Mouse (Mus musculus) left cerebral cortex, adult 2 months (tissue): ENCODE data around the gene Gipc1. TPM values are rescaled to one million over a fixed set of nuclear protein-coding genes. Genes with fewer than 3 reads are reported as not detected.
A peak's percentile ranks its signal among the peaks of the same experiment; 100 is the strongest.

Experiments
- DNase-seq, 2 experiments: peaks; one replicate each; pipeline ENCODE4 v3.0.0; 2021 to 2022; ENCODE audit warnings: low spot score in 2 of 2, mixed read lengths in 1 of 2; ENCODE audit errors: extremely low spot score in 1 of 2
- H3K27ac ChIP-seq: fragments of 200-600 bp; 2 replicates; pipeline ENCODE4 v1.8.1; 2022
- H3K4me3 ChIP-seq: fragments of 200-600 bp; 2 replicates; pipeline ENCODE4 v1.8.1; 2022
- CTCF ChIP-seq: fragments of 200-600 bp; IDR thresholded peaks from 2 replicates; pipeline ENCODE4 v1.8.1; 2022; ENCODE audit warnings: antibody characterized with exemption, mild to moderate bottlenecking, moderate library complexity
- intact Hi-C: fragments of 180-260 bp; cut with DNase I; formaldehyde crosslinking; loops from one replicate; pipeline ENCODE4 v1.15.1; 2025
- total RNA-seq, 2 experiments: library from RNA; stranded (reverse); gene quantifications; 2 replicates each; pipeline ENCODE4 v1.2.3; 2021

Gene Gipc1
- total RNA-seq, 2 experiments from 2014 or later: 84.6 to 88.2 TPM

DNA sequence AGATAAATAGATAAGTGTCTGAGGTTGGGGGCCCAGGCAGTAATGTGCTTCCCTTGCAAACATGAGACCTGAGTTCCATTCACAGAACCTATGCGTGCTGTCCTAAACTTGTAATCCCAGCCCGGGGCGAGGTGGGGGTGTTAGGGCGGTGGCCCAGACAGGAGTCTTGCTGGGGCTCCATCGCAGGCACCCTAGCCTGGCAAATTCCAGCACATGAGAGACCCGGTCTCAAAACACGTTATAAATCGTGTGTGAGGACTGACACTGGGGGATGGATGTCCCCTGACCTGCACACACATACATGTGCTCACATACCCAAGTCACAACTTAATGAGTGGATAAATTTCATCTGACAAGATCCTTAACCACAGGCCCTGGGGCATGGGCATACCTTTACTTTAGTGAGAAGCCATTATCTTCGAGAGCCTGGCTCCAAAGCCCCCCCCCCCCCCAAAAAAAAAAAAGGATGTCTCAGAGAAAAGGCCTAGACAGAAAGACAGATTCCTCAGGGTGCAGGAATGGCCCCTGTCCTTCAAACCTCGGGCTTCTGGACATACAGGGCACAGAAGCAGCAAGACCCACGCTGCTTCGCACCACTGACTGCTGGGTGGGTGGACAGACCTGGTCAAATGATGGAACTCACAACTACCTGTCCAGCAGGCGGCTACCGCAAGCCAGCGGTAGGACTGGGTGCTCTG, 30.6 kb upstream of the Gipc1 start:
- no peak for DNase-seq
- Histone ChIP-seq H3K27ac (peak overlapping the region; percentile 94), H3K4me3 (peak overlapping the region; percentile 53)
- no peak for TF ChIP-seq CTCF
- intact Hi-C loops: loop anchor here (5.0 kb wide), 1 partner anchor 55 kb away; the partner anchor contains the start of gene Ndufb7

DNA sequence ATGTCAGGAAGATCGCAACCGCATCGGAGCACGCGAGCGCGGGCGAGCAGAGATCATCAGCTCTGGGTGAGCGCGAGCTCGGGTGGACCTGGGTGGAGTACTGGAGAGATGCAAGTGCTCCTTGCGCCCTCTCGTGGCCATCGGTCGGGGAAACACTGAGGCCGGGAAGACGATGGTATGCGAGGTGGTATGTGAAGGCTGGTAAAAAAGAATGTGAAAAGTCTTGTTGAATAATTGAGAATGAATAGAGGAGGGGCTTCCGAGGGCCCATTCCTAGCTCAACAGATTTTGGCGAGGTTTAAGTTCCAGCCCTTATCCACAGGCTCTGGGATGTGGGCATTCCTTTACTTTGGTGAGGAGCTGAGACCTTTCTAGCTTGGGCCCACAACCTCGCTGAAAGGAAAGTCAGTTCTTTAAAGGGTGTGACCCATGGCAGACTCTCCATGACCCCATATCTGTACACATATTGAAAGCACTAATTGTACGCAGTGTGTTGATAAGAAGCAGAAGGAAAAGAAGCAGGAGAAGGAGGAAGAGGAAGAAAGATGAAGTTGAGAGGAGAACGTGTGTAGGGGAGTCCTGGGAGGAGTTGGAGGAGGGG, 30.0 kb upstream of the Gipc1 start:
- Histone ChIP-seq H3K4me3 (peak overlapping the region; percentile 53), H3K27ac (peak overlapping the region; percentile 94)
- peak; percentile 90 to 92 for DNase-seq
- TF ChIP-seq CTCF: peak; percentile 91
- intact Hi-C loops: loop anchor here (5.0 kb wide), 1 partner anchor 55 kb away; the partner anchor contains the start of gene Ndufb7

DNA sequence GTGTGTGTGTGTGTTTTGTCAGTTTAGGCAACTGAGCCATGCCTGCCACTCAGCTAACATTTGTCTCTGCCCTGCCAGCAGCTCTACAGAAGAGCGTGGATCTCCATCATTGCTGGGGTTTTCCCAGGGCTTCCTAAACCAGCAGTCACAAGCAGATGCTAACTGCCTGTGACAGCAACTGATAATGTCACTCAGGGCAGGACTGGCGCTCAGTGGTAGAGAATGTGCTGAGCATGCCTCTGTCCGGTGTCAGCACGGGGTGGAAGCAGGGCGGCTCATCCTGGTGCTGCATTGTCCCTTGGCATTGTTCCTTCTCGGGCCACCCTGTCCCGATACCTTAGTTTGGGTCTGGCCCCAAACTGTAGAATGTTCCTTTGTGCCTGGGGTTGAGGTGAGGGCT, 28.9 kb upstream of the Gipc1 start:
- no peak for DNase-seq
- TF ChIP-seq CTCF: no peak
- Histone ChIP-seq H3K27ac (no peak overlapping the region), H3K4me3 (no peak overlapping the region)
- intact Hi-C loops: loop anchor here (5.0 kb wide), 1 partner anchor 56 kb away; the partner anchor contains the start of gene Ndufb7

DNA sequence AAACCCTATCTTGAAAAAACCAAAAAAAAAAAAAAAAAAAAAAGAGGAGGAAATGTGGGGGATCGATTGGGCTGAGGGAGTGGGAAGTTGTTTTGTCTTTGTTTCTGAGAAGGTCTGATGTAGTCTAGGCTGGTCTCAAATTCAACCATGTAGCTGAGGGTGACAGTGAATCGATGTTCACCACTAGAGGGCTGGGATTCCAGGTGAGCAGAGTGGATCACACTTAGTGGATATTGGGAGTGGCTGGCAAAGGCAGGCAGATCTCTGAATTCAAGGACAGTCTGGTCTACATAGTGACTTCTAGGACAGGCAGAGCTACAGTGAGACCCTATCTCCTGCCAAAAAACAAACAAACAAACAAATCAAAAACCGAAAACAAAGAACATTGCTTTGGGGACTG, 27.7 kb upstream of the Gipc1 start:
- Histone ChIP-seq H3K27ac (no peak overlapping the region), H3K4me3 (no peak overlapping the region)
- intact Hi-C loops: loop anchor here (5.0 kb wide), 1 partner anchor 57 kb away; the partner anchor contains the start of gene Ndufb7
- no peak for DNase-seq
- peak; percentile 64 for TF ChIP-seq CTCF

GRCm38 (mm10) chr8:83625676-83626299, 26.7 kb upstream of the Gipc1 start:
- intact Hi-C loops: no loop called here
- TF ChIP-seq CTCF: no peak
- no peak for DNase-seq
- Histone ChIP-seq H3K4me3 (no peak overlapping the region), H3K27ac (no peak overlapping the region)

GRCm38 (mm10) chr8:83632083-83632707, 20.3 kb upstream of the Gipc1 start:
- DNase-seq: no peak
- TF ChIP-seq CTCF: no peak
- Histone ChIP-seq H3K27ac (no peak overlapping the region), H3K4me3 (no peak overlapping the region)
- intact Hi-C loops: no loop called here

GRCm38 (mm10) chr8:83638856-83639255, 13.6 kb upstream of the Gipc1 start:
- Histone ChIP-seq H3K27ac (no peak overlapping the region), H3K4me3 (no peak overlapping the region)
- DNase-seq: no peak
- intact Hi-C loops: no loop called here
- TF ChIP-seq CTCF: no peak

DNA sequence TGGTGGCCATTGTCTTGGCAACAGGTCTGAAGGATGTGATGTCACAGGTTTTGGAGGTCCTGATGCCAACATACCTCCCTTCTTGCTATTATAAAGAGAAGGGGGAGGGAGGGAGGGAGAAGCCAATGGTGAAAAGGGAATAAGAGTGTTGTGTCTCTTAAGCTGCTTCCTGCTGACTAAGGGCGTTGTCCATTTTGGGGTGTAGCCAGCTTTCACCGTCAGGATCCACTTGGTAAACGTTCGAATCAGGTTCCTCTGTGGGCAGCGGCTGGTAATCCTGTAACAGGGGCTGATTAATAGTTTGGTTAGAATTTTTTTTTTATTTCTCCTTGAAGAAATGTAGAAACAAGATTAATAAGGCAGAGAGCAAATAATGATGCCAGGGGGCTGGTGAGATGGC, 12.8 kb upstream of the Gipc1 start:
- DNase-seq: no peak
- intact Hi-C loops: no loop called here
- TF ChIP-seq CTCF: no peak
- no peak overlapping the region for H3K27ac ChIP-seq
- H3K4me3 ChIP-seq: no peak overlapping the region

GRCm38 (mm10) chr8:83647511-83647910, 5.0 kb upstream of the Gipc1 start:
- no peak for TF ChIP-seq CTCF
- intact Hi-C loops: no loop called here
- Histone ChIP-seq H3K4me3 (no peak overlapping the region), H3K27ac (no peak overlapping the region)
- DNase-seq: no peak

GRCm38 (mm10) chr8:83648031-83648430, 4.4 kb upstream of the Gipc1 start:
- intact Hi-C loops: no loop called here
- no peak for DNase-seq
- Histone ChIP-seq H3K4me3 (no peak overlapping the region), H3K27ac (no peak overlapping the region)
- no peak for TF ChIP-seq CTCF

- no peak for TF ChIP-seq CTCF
- no peak overlapping the region for H3K27ac ChIP-seq
- H3K4me3 ChIP-seq: no peak overlapping the region
- intact Hi-C loops: loop anchor here (5.0 kb wide), 1 partner anchor 308 kb away; the partner anchor contains the start of genes Asf1b and Gm10644
- DNase-seq: no peak
Observed at GRCm38 (mm10) chr8:83649699-83650098, 2.8 kb upstream of the Gipc1 start.
